Mouse (Mus musculus): ENCODE measurements around the gene Gm31571.
"Not testable (repeated sequence)": the region's sequence is repeated elsewhere in the genome, so short reads cannot be mapped to it uniquely, and the experiment has no call there.

Gene Gm31571

GRCm38 (mm10) chrY:22051253-22051652 lies at the start of gene Gm31571:
Gene Gm31571, minus strand, starts transcription at chrY:22051353.
- CTCF ChIA-PET = not testable (repeated sequence)

All from spleen, embryonic (tissue).